ENCODE assay signal across 26 mouse cellular contexts in genomic region chr16:94449632-94450031, GRCm38 (mm10).
DNase-seq lines count a peak whose midpoint lies in the region; ATAC-seq lines count a peak whose summit lies in the region.
"Had no signal": no experiment of that assay in that cellular context is flagged by ENCODE, and none has a peak within 500 bp of the region (broad histone marks: within the 10 kb centered on the region; RNA-seq: fewer than 3 reads in every experiment).

No protein-coding gene starts in this region.

- ATAC-seq in intestine, embryonic 16.5 days, result peak; percentile 57
- ATAC-seq in megakaryocyte progenitor cell, adult 5-6 weeks (replicated peaks; ENCODE audit: poor library complexity), result peak; percentile 39; the same call in 1 of the 2 replicates
- ATAC-seq in hindbrain, embryonic 12.5 days (ENCODE audit: low FRiP score), result no peak
- ATAC-seq: forebrain, embryonic 13.5 days; midbrain, embryonic 16.5 days had no signal

- no peak overlapping the region for H3K4me3 ChIP-seq in intestine, embryonic 16.5 days (ENCODE audit: low read length)
- no peak overlapping the region for H3K4me3 ChIP-seq in hindbrain, embryonic 12.5 days
- H3K4me3 ChIP-seq in hindbrain, embryonic 10.5 days, result no peak overlapping the region
- H3K4me3 ChIP-seq: embryonic facial prominence, embryonic 13.5 days; erythroblast, embryonic 14.5 days; forebrain, embryonic 13.5 days; gastrocnemius, adult 2 months; limb, embryonic 12.5 days; midbrain, embryonic 10.5 days; myocyte; stomach, embryonic 15.5 days had no signal

- peak overlapping the region; percentile 85 for H3K27ac ChIP-seq in intestine, embryonic 16.5 days (ENCODE audit: low read length)
- no peak overlapping the region for H3K27ac ChIP-seq in hindbrain, embryonic 12.5 days
- H3K27ac ChIP-seq in hindbrain, embryonic 10.5 days, result no peak overlapping the region
- H3K27ac ChIP-seq: embryonic facial prominence, embryonic 13.5 days; forebrain, embryonic 13.5 days; gastrocnemius, adult 2 months; kidney, postnatal 0 days; limb, embryonic 12.5 days; midbrain, embryonic 10.5 days; stomach, embryonic 15.5 days had no signal

- H3K27me3 ChIP-seq in intestine, embryonic 16.5 days (replicated peaks; ENCODE audit: control insufficient read depth, insufficient read depth, low read length), result no peaks in the 10 kb centered on the region
- H3K27me3 ChIP-seq in hindbrain, embryonic 12.5 days, result no peaks in the 10 kb centered on the region
- no peaks in the 10 kb centered on the region for H3K27me3 ChIP-seq in hindbrain, embryonic 10.5 days (ENCODE audit: insufficient read depth, poor library complexity, severe bottlenecking)
- H3K27me3 ChIP-seq: embryonic facial prominence, embryonic 13.5 days; forebrain, embryonic 13.5 days; limb, embryonic 12.5 days; stomach, embryonic 15.5 days had no signal

- 0 out of 2 replicates have a peak, but pooled peaks cover 3% of the 10 kb centered on the region for H3K4me1 ChIP-seq in intestine, embryonic 16.5 days (ENCODE audit: control insufficient read depth, insufficient read depth, low read length)
- no peaks in the 10 kb centered on the region for H3K4me1 ChIP-seq in hindbrain, embryonic 12.5 days
- no peaks in the 10 kb centered on the region for H3K4me1 ChIP-seq in hindbrain, embryonic 10.5 days (replicated peaks)
- H3K4me1 ChIP-seq: embryonic facial prominence, embryonic 13.5 days; forebrain, embryonic 13.5 days; limb, embryonic 12.5 days; midbrain, embryonic 10.5 days; stomach, embryonic 15.5 days had no signal

- no peaks in the 10 kb centered on the region for H3K9me3 ChIP-seq in intestine, embryonic 16.5 days (ENCODE audit: control insufficient read depth, low read length)
- H3K9me3 ChIP-seq in hindbrain, embryonic 12.5 days (replicated peaks), result no peaks in the 10 kb centered on the region
- H3K9me3 ChIP-seq in hindbrain, embryonic 10.5 days, result no peaks in the 10 kb centered on the region
- H3K9me3 ChIP-seq: embryonic facial prominence, embryonic 13.5 days; forebrain, embryonic 13.5 days; limb, embryonic 12.5 days; midbrain, embryonic 10.5 days; stomach, embryonic 15.5 days had no signal

- 71% methylated on average over 7 of the region's 7 CpGs for WGBS in intestine, embryonic 16.5 days
- WGBS in hindbrain, embryonic 12.5 days, result 96% methylated on average over 7 of the region's 7 CpGs
- WGBS in hindbrain, embryonic 10.5 days, result 96% methylated on average over 7 of the region's 7 CpGs

- DNase-seq in lung, postnatal 25 days (ENCODE audit: low spot score), result peak; percentile 41
- DNase-seq in lung, postnatal 4 days, result no peak
- DNase-seq in fat pad, adult 2 months (ENCODE audit: extremely low read depth, low read depth, low spot score), result peak; percentile 76
- no peak for DNase-seq in layer of hippocampus, postnatal 14 days (ENCODE audit: low spot score in 2 of 2)
- no peak for DNase-seq in hindbrain, embryonic 10.5 days (ENCODE audit: low spot score)
- DNase-seq: adrenal gland, postnatal 10 days; cerebellum, adult 2 months; cerebellum, postnatal 36 days; embryo, embryonic 11 days; gastrocnemius, adult 2 months; kidney, adult 2 months; layer of hippocampus, postnatal 36 days; thymus, adult 18-20 months had no signal

- H3K9ac ChIP-seq in intestine, embryonic 16.5 days (ENCODE audit: low read depth, low read length), result no peak overlapping the region
- H3K9ac ChIP-seq in hindbrain, embryonic 12.5 days, result no peak overlapping the region
- H3K9ac ChIP-seq: embryonic facial prominence, embryonic 13.5 days; forebrain, embryonic 13.5 days; limb, embryonic 12.5 days; stomach, embryonic 15.5 days had no signal

- no peak overlapping the region for H3K4me2 ChIP-seq in intestine, embryonic 16.5 days (ENCODE audit: low read depth, low read length)
- no peak overlapping the region for H3K4me2 ChIP-seq in hindbrain, embryonic 12.5 days (replicated peaks)
- H3K4me2 ChIP-seq: embryonic facial prominence, embryonic 13.5 days; forebrain, embryonic 13.5 days; heart, embryonic 11.5 days; limb, embryonic 12.5 days; stomach, embryonic 15.5 days had no signal

- H3K36me3 ChIP-seq in intestine, embryonic 16.5 days (ENCODE audit: control insufficient read depth, insufficient read depth, low read length), result peaks cover 4% of the 10 kb centered on the region; the same call in 1 of the 2 replicates
- H3K36me3 ChIP-seq in hindbrain, embryonic 12.5 days, result peaks cover 81% of the 10 kb centered on the region
- peaks cover 100% of the 10 kb centered on the region for H3K36me3 ChIP-seq in hindbrain, embryonic 10.5 days

Comparison
In these comparisons a context has a peak if more than half of its experiments do, and no peak if none do; other contexts are left out.
1. DNase-seq: peak in lung, postnatal 25 days (single experiment) and fat pad, adult 2 months (single experiment); none in lung, postnatal 4 days (0 of 2), layer of hippocampus, postnatal 14 days (0 of 2) and hindbrain, embryonic 10.5 days (single experiment).